Mouse (Mus musculus): ENCODE measurements around the gene Il11.

DNA sequence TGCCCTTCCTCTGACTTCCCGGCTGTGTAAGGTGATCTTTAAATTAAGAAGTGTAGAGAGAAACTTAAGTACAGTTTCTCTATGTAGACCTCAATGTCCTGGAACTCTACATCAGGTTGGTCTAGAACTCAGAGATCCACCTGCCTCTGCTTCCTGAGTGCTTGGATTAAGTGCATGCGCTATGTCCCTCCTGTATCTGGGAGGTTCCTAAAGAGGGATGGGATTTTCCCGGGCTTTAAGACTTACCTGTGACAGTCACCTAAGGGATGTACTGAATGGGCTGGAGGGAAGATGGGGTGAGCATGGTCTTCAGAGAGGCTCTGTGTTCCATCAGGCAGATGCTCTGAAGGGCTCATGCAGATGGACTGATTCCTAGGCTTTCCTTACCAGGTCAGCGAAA lies 11.0 kb upstream of the Il11 start:
- TF ChIP-seq CTCF (IDR thresholded peaks at IDR 0.05; ENCODE audit: low read depth, low read length) (no peak), POLR2A (IDR thresholded peaks at IDR 0.05; ENCODE audit: insufficient read depth, low read length) (no peak), EP300 (IDR thresholded peaks at IDR 0.05; ENCODE audit: insufficient read depth, low read depth, low read length) (no peak)

Measured in ES-Bruce4 (cell line).